In genomic region chr16:81254875-81255274, GRCm38 (mm10) we compare ENCODE assay signal across 24 mouse cellular contexts. TPM values are rescaled to one million over a fixed set of nuclear protein-coding genes. Genes with fewer than 3 reads are reported as not detected.
A peak's percentile ranks its signal among the peaks of the same experiment; 100 is the strongest.
DNase-seq lines count a peak whose midpoint lies in the region; ATAC-seq lines count a peak whose summit lies in the region.
"Had no signal": no experiment of that assay in that cellular context is flagged by ENCODE, and none has a peak within 500 bp of the region (broad histone marks: within the 10 kb centered on the region; RNA-seq: fewer than 3 reads in every experiment).

No protein-coding gene starts in this region.

- no peak overlapping the region for H3K4me2 ChIP-seq in hindbrain, embryonic 11.5 days (replicated peaks; ENCODE audit: low read depth, low read length)
- H3K4me2 ChIP-seq in hindbrain, embryonic 13.5 days, result no peak overlapping the region
- no peak overlapping the region for H3K4me2 ChIP-seq in neural tube, embryonic 11.5 days (ENCODE audit: low read depth)
- H3K4me2 ChIP-seq in neural tube, embryonic 12.5 days (replicated peaks), result no peak overlapping the region
- no peak overlapping the region for H3K4me2 ChIP-seq in neural tube, embryonic 15.5 days
- H3K4me2 ChIP-seq in neural tube, embryonic 14.5 days (ENCODE audit: low read depth, low read length), result no peak overlapping the region

- H3K9ac ChIP-seq in hindbrain, embryonic 11.5 days (ENCODE audit: low read depth, low read length), result no peak overlapping the region
- H3K9ac ChIP-seq in hindbrain, embryonic 13.5 days, result no peak overlapping the region
- no peak overlapping the region for H3K9ac ChIP-seq in neural tube, embryonic 11.5 days (ENCODE audit: low read length)
- H3K9ac ChIP-seq in neural tube, embryonic 12.5 days, result no peak overlapping the region
- no peak overlapping the region for H3K9ac ChIP-seq in neural tube, embryonic 15.5 days (replicated peaks)
- H3K9ac ChIP-seq in neural tube, embryonic 14.5 days (replicated peaks; ENCODE audit: low read depth, low read length), result no peak overlapping the region

- no peaks in the 10 kb centered on the region for H3K27me3 ChIP-seq in hindbrain, embryonic 11.5 days (ENCODE audit: control insufficient read depth, insufficient read depth, low read length)
- no peaks in the 10 kb centered on the region for H3K27me3 ChIP-seq in hindbrain, embryonic 13.5 days
- H3K27me3 ChIP-seq in neural tube, embryonic 11.5 days (ENCODE audit: control insufficient read depth, insufficient read depth, low read length), result no peaks in the 10 kb centered on the region
- no peaks in the 10 kb centered on the region for H3K27me3 ChIP-seq in neural tube, embryonic 12.5 days (replicated peaks)
- no peaks in the 10 kb centered on the region for H3K27me3 ChIP-seq in neural tube, embryonic 15.5 days (replicated peaks)
- no peaks in the 10 kb centered on the region for H3K27me3 ChIP-seq in neural tube, embryonic 14.5 days (ENCODE audit: control insufficient read depth, insufficient read depth, low read length)
- H3K27me3 ChIP-seq: CH12.LX, Patski had no signal

- no peak for DNase-seq in hindbrain, embryonic 11.5 days (ENCODE audit: low spot score)
- DNase-seq in neural tube, embryonic 11.5 days (ENCODE audit: low spot score), result no peak
- no peak for DNase-seq in neural tube, embryonic 10.5 days (ENCODE audit: extremely low spot score, low spot score)
- DNase-seq in Muller cell, postnatal 12 days (ENCODE audit: inconsistent ontology term), result no peak
- DNase-seq: adrenal gland, adult 2 months; adrenal gland, adult 8-10 months; adrenal gland, postnatal 10 days; adrenal gland, postnatal 14 days; adrenal gland, postnatal 25 days; adrenal gland, postnatal 36 days; B cell, adult 2 months; cerebellum, adult 11 months; cerebellum, adult 11-12 months; cerebellum, adult 18-20 months had no signal

- H3K4me1 ChIP-seq in hindbrain, embryonic 11.5 days (replicated peaks; ENCODE audit: control insufficient read depth, insufficient read depth, low read length), result no peaks in the 10 kb centered on the region
- no peaks in the 10 kb centered on the region for H3K4me1 ChIP-seq in hindbrain, embryonic 13.5 days (replicated peaks)
- H3K4me1 ChIP-seq in neural tube, embryonic 11.5 days (ENCODE audit: control insufficient read depth, insufficient read depth, low read length), result no peaks in the 10 kb centered on the region
- no peaks in the 10 kb centered on the region for H3K4me1 ChIP-seq in neural tube, embryonic 12.5 days
- H3K4me1 ChIP-seq in neural tube, embryonic 15.5 days, result no peaks in the 10 kb centered on the region
- no peaks in the 10 kb centered on the region for H3K4me1 ChIP-seq in neural tube, embryonic 14.5 days (ENCODE audit: control insufficient read depth, insufficient read depth, low read length)

- peak; percentile 43; the same call in 1 of the 2 replicates for ATAC-seq in hindbrain, embryonic 11.5 days (ENCODE audit: low FRiP score)
- ATAC-seq in hindbrain, embryonic 13.5 days (ENCODE audit: low FRiP score), result no peak
- 0 out of 2 replicates have a peak, but pooled peaks have one; percentile 53 for ATAC-seq in neural tube, embryonic 11.5 days (ENCODE audit: insufficient read depth, low FRiP score, low TSS enrichment)
- 0 out of 2 replicates have a peak, but pooled peaks have one; percentile 53 for ATAC-seq in neural tube, embryonic 12.5 days (ENCODE audit: low FRiP score, low read depth)
- no peak for ATAC-seq in neural tube, embryonic 15.5 days (ENCODE audit: low FRiP score)
- ATAC-seq in neural tube, embryonic 14.5 days (ENCODE audit: low read depth), result peak; percentile 56
- ATAC-seq: activated CD4-positive, CD25-positive, alpha-beta regulatory T cell, adult 4 months; CD4-positive, CD25-positive, alpha-beta regulatory T cell, adult 4 months; Patski had no signal

- no peak overlapping the region for H3K4me3 ChIP-seq in hindbrain, embryonic 11.5 days (ENCODE audit: low read depth, low read length)
- no peak overlapping the region for H3K4me3 ChIP-seq in hindbrain, embryonic 13.5 days
- H3K4me3 ChIP-seq in neural tube, embryonic 11.5 days (ENCODE audit: low read depth, low read length), result no peak overlapping the region
- no peak overlapping the region for H3K4me3 ChIP-seq in neural tube, embryonic 12.5 days
- no peak overlapping the region for H3K4me3 ChIP-seq in neural tube, embryonic 15.5 days (replicated peaks)
- no peak overlapping the region for H3K4me3 ChIP-seq in neural tube, embryonic 14.5 days (ENCODE audit: low read depth, low read length)

- H3K36me3 ChIP-seq in hindbrain, embryonic 11.5 days (ENCODE audit: control insufficient read depth, insufficient read depth, low read length), result no peaks in the 10 kb centered on the region
- no peaks in the 10 kb centered on the region for H3K36me3 ChIP-seq in hindbrain, embryonic 13.5 days
- no peaks in the 10 kb centered on the region for H3K36me3 ChIP-seq in neural tube, embryonic 11.5 days (ENCODE audit: control insufficient read depth, insufficient read depth, low read length)
- H3K36me3 ChIP-seq in neural tube, embryonic 12.5 days, result no peaks in the 10 kb centered on the region
- H3K36me3 ChIP-seq in neural tube, embryonic 15.5 days, result no peaks in the 10 kb centered on the region
- H3K36me3 ChIP-seq in neural tube, embryonic 14.5 days (ENCODE audit: control insufficient read depth, insufficient read depth, low read length), result no peaks in the 10 kb centered on the region
- H3K36me3 ChIP-seq: G1E had no signal

- H3K9me3 ChIP-seq in hindbrain, embryonic 11.5 days (ENCODE audit: control insufficient read depth, low read length), result no peaks in the 10 kb centered on the region
- H3K9me3 ChIP-seq in hindbrain, embryonic 13.5 days, result no peaks in the 10 kb centered on the region
- H3K9me3 ChIP-seq in neural tube, embryonic 11.5 days (ENCODE audit: control insufficient read depth, low read length), result no peaks in the 10 kb centered on the region
- H3K9me3 ChIP-seq in neural tube, embryonic 12.5 days, result no peaks in the 10 kb centered on the region
- H3K9me3 ChIP-seq in neural tube, embryonic 15.5 days (replicated peaks), result no peaks in the 10 kb centered on the region
- H3K9me3 ChIP-seq in neural tube, embryonic 14.5 days (ENCODE audit: control insufficient read depth, low read length), result no peaks in the 10 kb centered on the region
- H3K9me3 ChIP-seq: G1E had no signal

- no peak overlapping the region for H3K27ac ChIP-seq in hindbrain, embryonic 11.5 days (ENCODE audit: low read depth, low read length)
- no peak overlapping the region for H3K27ac ChIP-seq in hindbrain, embryonic 13.5 days
- H3K27ac ChIP-seq in neural tube, embryonic 11.5 days (ENCODE audit: low read depth, low read length), result no peak overlapping the region
- no peak overlapping the region for H3K27ac ChIP-seq in neural tube, embryonic 12.5 days
- no peak overlapping the region for H3K27ac ChIP-seq in neural tube, embryonic 15.5 days (replicated peaks)
- no peak overlapping the region for H3K27ac ChIP-seq in neural tube, embryonic 14.5 days (ENCODE audit: low read depth, low read length)

RNA-seq across cellular contexts. Expression of gene Ncam2, which starts 54.4 kb away (rescaled TPM):
- polyA plus RNA-seq in hindbrain, embryonic 11.5 days (2014; fragmentation: Nextera tagmentation; extraction: Ambion mirVana), result 1.5 and 2.7 TPM in 2 replicates
- 16.8 and 17.3 TPM in 2 replicates for polyA plus RNA-seq in hindbrain, embryonic 13.5 days (2015; fragmentation: Nextera tagmentation; extraction: Ambion mirVana)
- 2.1 and 2.3 TPM in 2 replicates for polyA plus RNA-seq in neural tube, embryonic 11.5 days (2014; fragmentation: Nextera tagmentation; extraction: Ambion mirVana)
- 9.3 and 10.6 TPM in 2 replicates for polyA plus RNA-seq in neural tube, embryonic 12.5 days (2016; fragmentation: Nextera tagmentation; extraction: Ambion mirVana)
- polyA plus RNA-seq in neural tube, embryonic 15.5 days (2015; fragmentation: Nextera tagmentation; extraction: Ambion mirVana), result 27.9 and 29.9 TPM in 2 replicates
- 45.2 and 51.9 TPM in 2 replicates for polyA plus RNA-seq in neural tube, embryonic 14.5 days (2014; fragmentation: Nextera tagmentation; extraction: Ambion mirVana)
- polyA plus RNA-seq: activated CD4-positive, CD25-positive, alpha-beta regulatory T cell, adult 4 months; C2C12; G1E; Patski had no signal

Comparison
In these comparisons a context has a peak if more than half of its experiments do, and no peak if none do; other contexts are left out.
1. ATAC-seq: peak in hindbrain, embryonic 11.5 days (single experiment), neural tube, embryonic 11.5 days (single experiment), neural tube, embryonic 12.5 days (single experiment) and neural tube, embryonic 14.5 days (single experiment); none in hindbrain, embryonic 13.5 days (single experiment) and neural tube, embryonic 15.5 days (single experiment).